Mouse (Mus musculus): ENCODE data around the gene Btg4.
"Not testable (repeated sequence)": the region's sequence is repeated elsewhere in the genome, so short reads cannot be mapped to it uniquely, and the experiment has no call there.

The Btg4 gene

GRCm38 (mm10) chr9:51093697-51094096, 33.0 kb downstream of the Btg4 start:
- no peak for DNase-seq

- no peak for DNase-seq
These were observed 35.6 kb downstream of the Btg4 start for GRCm38 (mm10) chr9:51096306-51096705.

GRCm38 (mm10) chr9:51101756-51102425, 41.2 kb downstream of the Btg4 start, which contains the start of gene 4833427G06Rik:
4833427G06Rik (minus strand) TSS chr9:51102078.
- DNase-seq, result no peak

GRCm38 (mm10) chr9:51102963-51103807, 42.5 kb downstream of the Btg4 start:
- DNase-seq, result peak; percentile 3 to 6

GRCm38 (mm10) chr9:51103808-51104514, 43.3 kb downstream of the Btg4 start:
- DNase-seq, result peak in 1 of 2 experiments; percentile 5

GRCm38 (mm10) chr9:51105751-51106150, 45.0 kb downstream of the Btg4 start:
- DNase-seq, result no peak

- DNase-seq, result no peak
These were observed 54.1 kb downstream of the Btg4 start for GRCm38 (mm10) chr9:51114767-51115166.

GRCm38 (mm10) chr9:51136985-51137384, 76.3 kb downstream of the Btg4 start:
- DNase-seq, result peak in 1 of 2 experiments; percentile 16

- DNase-seq, result no peak
These were observed 76.7 kb downstream of the Btg4 start for GRCm38 (mm10) chr9:51137432-51137831.

GRCm38 (mm10) chr9:51137836-51138235, 77.1 kb downstream of the Btg4 start:
- DNase-seq, result no peak

GRCm38 (mm10) chr9:51138301-51138700, 77.6 kb downstream of the Btg4 start:
- DNase-seq, result no peak

- DNase-seq, result not testable (repeated sequence)
These were observed 78.7 kb downstream of the Btg4 start for GRCm38 (mm10) chr9:51139401-51139800.

- no peak for DNase-seq
These were observed 80.0 kb downstream of the Btg4 start for GRCm38 (mm10) chr9:51140711-51141110.

GRCm38 (mm10) chr9:51143437-51143836, 82.7 kb downstream of the Btg4 start:
- no peak for DNase-seq

GRCm38 (mm10) chr9:51144218-51144617, 83.5 kb downstream of the Btg4 start:
- no peak for DNase-seq

- no peak for DNase-seq
These were observed 85.8 kb downstream of the Btg4 start for GRCm38 (mm10) chr9:51146496-51146895.

GRCm38 (mm10) chr9:51147294-51147693, 86.6 kb downstream of the Btg4 start:
- no peak for DNase-seq

GRCm38 (mm10) chr9:51152079-51152752, 91.5 kb downstream of the Btg4 start:
- peak in 1 of 2 experiments; percentile 30 for DNase-seq

GRCm38 (mm10) chr9:51161771-51162388, 101.2 kb downstream of the Btg4 start:
- DNase-seq, result peak; percentile 76 to 78

- no peak for DNase-seq
These were observed 103.3 kb downstream of the Btg4 start for GRCm38 (mm10) chr9:51163989-51164388.

- no peak for DNase-seq
These were observed 104.8 kb downstream of the Btg4 start, which contains the start of gene Gm32742 for GRCm38 (mm10) chr9:51165312-51166180. Gm32742 (minus strand) TSS chr9:51165517.

Data from thymus, postnatal 36 days (tissue).